Mouse (Mus musculus) left cerebral cortex, postnatal 4 days (tissue): ENCODE measurements around the gene Rgcc. TPM values are rescaled to one million over a fixed set of nuclear protein-coding genes. Genes with fewer than 3 reads are reported as not detected.

Source experiments
- DNase-seq: peaks from one replicate; pipeline ENCODE4 v3.0.0-alpha.2; 2022
- intact Hi-C: fragments of 180-260 bp; cut with DNase I; formaldehyde crosslinking; loops from one replicate; pipeline ENCODE4 v1.15.1; 2025
- total RNA-seq, 2 experiments: library from RNA; stranded (reverse); gene quantifications; 2 replicates each; pipeline ENCODE4 v1.2.3; 2021

Gene Rgcc
- total RNA-seq, 2 experiments from 2014 or later, result 21.4 to 21.8 TPM

- peak; percentile 75 for DNase-seq
- intact Hi-C loops, result no loop called here
Observed at GRCm38 (mm10) chr14:79244571-79244970, 56.9 kb downstream of the Rgcc start.

GRCm38 (mm10) chr14:79243038-79243883, 58.2 kb downstream of the Rgcc start:
- peak; percentile 21 for DNase-seq
- intact Hi-C loops, result no loop called here

- DNase-seq, result no peak
- intact Hi-C loops, result no loop called here
Observed at GRCm38 (mm10) chr14:79242386-79242720, 59.1 kb downstream of the Rgcc start.

- DNase-seq, result no peak
- intact Hi-C loops, result no loop called here
Observed at GRCm38 (mm10) chr14:79241656-79242385, 59.6 kb downstream of the Rgcc start.

GRCm38 (mm10) chr14:79241057-79241570, 60.3 kb downstream of the Rgcc start:
- DNase-seq, result no peak
- intact Hi-C loops, result no loop called here

- DNase-seq, result no peak
- intact Hi-C loops, result no loop called here
Observed at GRCm38 (mm10) chr14:79239402-79239801, 62.0 kb downstream of the Rgcc start.

Other genes with a start within 250 kb of the Rgcc start
- gene Zfp957, start 54.3 kb downstream of the Rgcc start, total RNA-seq, result not detected
- gene Naa16, start 89.1 kb upstream of the Rgcc start, total RNA-seq, result 10 to 100 TPM; 12.6 to 13.8 TPM
- gene Mtrf1, start 96.1 kb upstream of the Rgcc start, total RNA-seq, result 1 to 10 TPM; 4.7 to 5.0 TPM
- gene Kbtbd7, start 124.9 kb upstream of the Rgcc start, total RNA-seq, result 10 to 100 TPM; 37.5 to 40.7 TPM
- gene Kbtbd6, start 150.2 kb upstream of the Rgcc start, total RNA-seq, result 1 to 10 TPM; 1.3 to 2.7 TPM
- 1 to 10 TPM; 5.4 to 6.1 TPM for gene Elf1, start 179.5 kb upstream of the Rgcc start, total RNA-seq
- 10 to 100 TPM; 46.0 to 47.6 TPM for gene Wbp4, start 179.9 kb upstream of the Rgcc start, total RNA-seq